Mouse (Mus musculus) heart, adult 2 months (tissue): ENCODE data around the gene Grrp1.

ENCODE experiments used
- CTCF ChIP-seq: fragments of 200-600 bp; IDR thresholded peaks from 2 replicates; pipeline ENCODE4 v1.8.1; 2022; ENCODE audit warnings: antibody characterized with exemption, mild to moderate bottlenecking, moderate library complexity
- EP300 ChIP-seq: fragments of 200-500 bp; IDR thresholded peaks from 2 replicates; pipeline ENCODE4 v1.6.1; 2011; ENCODE audit warnings: low read depth, low read length, control low read depth; ENCODE audit not compliant: insufficient read depth
- POLR2A ChIP-seq: fragments of 200-500 bp; IDR thresholded peaks from 2 replicates; pipeline ENCODE4 v1.6.1; 2011; ENCODE audit warnings: mild to moderate bottlenecking, low read depth, low read length, control low read depth; ENCODE audit not compliant: insufficient read depth

DNA sequence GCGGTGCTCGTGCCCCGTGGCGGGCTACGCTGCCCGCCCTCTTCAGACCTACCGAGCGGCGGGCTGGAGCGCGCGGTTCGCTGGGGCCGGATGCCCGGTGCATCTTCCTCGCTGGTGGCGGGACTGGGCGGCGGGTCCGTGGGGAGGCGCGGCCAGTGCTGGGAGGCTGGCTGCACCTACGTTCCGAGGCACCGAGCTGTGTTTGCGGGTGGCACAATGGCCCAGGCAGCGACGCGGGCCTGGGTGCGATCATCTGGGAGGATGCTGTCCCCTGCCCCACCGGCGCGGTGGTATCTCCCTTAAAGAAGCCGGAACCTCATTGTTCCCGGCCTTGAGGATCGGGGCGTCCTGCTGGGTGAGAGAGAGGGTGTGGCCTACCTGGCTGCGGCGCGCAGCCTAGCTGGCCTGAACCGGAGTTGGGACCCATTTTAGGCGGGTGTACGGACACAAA, 33.7 kb upstream of the Grrp1 start, which contains the start of gene Pdik1l:
- no peak for TF ChIP-seq CTCF
- TF ChIP-seq POLR2A: no peak
- no peak for TF ChIP-seq EP300
